Mouse (Mus musculus): ENCODE results near the gene Gm6583. TPM values are rescaled to one million over a fixed set of nuclear protein-coding genes. Genes with fewer than 3 reads are reported as not detected.

The Gm6583 gene
- polyA plus RNA-seq, 1 experiment from 2014 or later = 0.06 TPM

DNA sequence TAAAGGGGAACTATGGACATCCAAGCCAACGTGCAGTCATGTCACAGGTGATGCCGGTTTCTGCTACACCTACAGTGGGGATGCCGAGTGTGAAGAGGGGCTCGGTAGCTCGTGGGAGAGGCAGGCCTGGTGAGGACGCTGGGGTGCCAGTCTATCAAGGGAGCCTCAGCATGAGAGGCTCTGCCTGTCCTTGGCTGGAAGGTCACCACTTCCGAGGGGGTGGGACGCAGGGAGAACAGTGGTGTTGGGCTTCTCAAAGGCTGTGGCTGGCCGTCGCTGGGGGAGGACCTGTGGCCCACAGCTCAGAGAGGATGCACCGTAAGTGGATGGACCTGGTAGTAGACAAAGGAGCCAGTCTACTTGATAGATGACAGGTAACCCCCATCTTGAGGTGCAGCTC lies 25.3 kb upstream of the Gm6583 start:
- Histone ChIP-seq H3K79me2 (ENCODE audit: inconsistent target) (no peaks in the 10 kb centered on the region), H3K4me3 (ENCODE audit: inconsistent target) (no peak overlapping the region), H3K27ac (no peak overlapping the region), H3K36me3 (ENCODE audit: inconsistent target) (peaks cover 18% of the 10 kb centered on the region; the same call in 1 of the 2 replicates)
- 87% methylated on average over 11 of the region's 11 CpGs for WGBS (ENCODE audit: missing documents)

DNA sequence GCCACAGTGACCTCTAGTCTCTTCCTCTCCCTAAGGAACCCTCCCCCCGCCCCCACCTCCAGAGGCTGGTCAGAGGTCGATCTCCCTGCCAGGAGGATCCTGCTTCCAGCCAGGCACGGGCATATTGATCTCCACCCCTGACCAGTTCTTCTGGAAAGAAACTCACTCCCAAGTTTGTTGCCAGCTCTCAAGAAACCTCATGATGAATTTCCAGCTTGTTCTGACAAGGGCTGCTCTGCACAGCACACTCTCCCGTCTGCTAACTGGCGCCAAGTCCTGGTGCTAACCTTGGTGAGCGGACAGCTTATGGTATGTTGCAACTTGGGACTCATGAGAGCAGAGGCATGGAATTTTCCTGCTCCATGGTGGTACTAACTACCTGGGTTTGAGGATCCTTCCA lies 22.9 kb upstream of the Gm6583 start:
- 98% methylated on average over 6 of the region's 6 CpGs for WGBS (ENCODE audit: missing documents)
- no peaks in the 10 kb centered on the region for H3K79me2 ChIP-seq (ENCODE audit: inconsistent target)
- H3K27ac ChIP-seq = no peak overlapping the region
- H3K4me3 ChIP-seq (ENCODE audit: inconsistent target) = no peak overlapping the region
- H3K36me3 ChIP-seq (ENCODE audit: inconsistent target) = peaks cover 40% of the 10 kb centered on the region; the same call in 1 of the 2 replicates

GRCm38 (mm10) chr5:112377380-112377779 lies 21.5 kb upstream of the Gm6583 start:
- Histone ChIP-seq H3K4me3 (ENCODE audit: inconsistent target) (no peak overlapping the region), H3K36me3 (ENCODE audit: inconsistent target) (peaks cover 54% of the 10 kb centered on the region; the same call in 1 of the 2 replicates), H3K27ac (no peak overlapping the region), H3K79me2 (ENCODE audit: inconsistent target) (no peaks in the 10 kb centered on the region)
- 100% methylated on average over 1 of the region's 1 CpGs for WGBS (ENCODE audit: missing documents)

GRCm38 (mm10) chr5:112376111-112376510 lies 20.3 kb upstream of the Gm6583 start:
- no peak overlapping the region for H3K27ac ChIP-seq
- WGBS (ENCODE audit: missing documents) = 88% methylated on average over 4 of the region's 4 CpGs
- no peaks in the 10 kb centered on the region for H3K79me2 ChIP-seq (ENCODE audit: inconsistent target)
- no peak overlapping the region for H3K4me3 ChIP-seq (ENCODE audit: inconsistent target)
- peaks cover 66% of the 10 kb centered on the region; the same call in 1 of the 2 replicates for H3K36me3 ChIP-seq (ENCODE audit: inconsistent target)

GRCm38 (mm10) chr5:112371933-112372332 lies 16.1 kb upstream of the Gm6583 start:
- Histone ChIP-seq H3K79me2 (ENCODE audit: inconsistent target) (no peaks in the 10 kb centered on the region), H3K36me3 (ENCODE audit: inconsistent target) (peaks cover 88% of the 10 kb centered on the region; the same call in 1 of the 2 replicates), H3K4me3 (ENCODE audit: inconsistent target) (no peak overlapping the region), H3K27ac (no peak overlapping the region)
- WGBS (ENCODE audit: missing documents) = 97% methylated on average over 7 of the region's 7 CpGs

- Histone ChIP-seq H3K36me3 (ENCODE audit: inconsistent target) (peaks cover 88% of the 10 kb centered on the region), H3K4me3 (ENCODE audit: inconsistent target) (no peak overlapping the region)
- WGBS (ENCODE audit: missing documents) = 98% methylated on average over 12 of the region's 12 CpGs
Measured at GRCm38 (mm10) chr5:112370236-112370813, 14.5 kb upstream of the Gm6583 start.

GRCm38 (mm10) chr5:112369326-112369725 lies 13.5 kb upstream of the Gm6583 start:
- Histone ChIP-seq H3K79me2 (ENCODE audit: inconsistent target) (no peaks in the 10 kb centered on the region), H3K4me3 (ENCODE audit: inconsistent target) (no peak overlapping the region), H3K27ac (no peak overlapping the region), H3K36me3 (ENCODE audit: inconsistent target) (peaks cover 88% of the 10 kb centered on the region)
- WGBS (ENCODE audit: missing documents) = 85% methylated on average over 13 of the region's 13 CpGs

More at GRCm38 (mm10) chr5:112370236-112370813, 14.5 kb upstream of the Gm6583 start:
- Histone ChIP-seq H3K79me2 (ENCODE audit: inconsistent target) (no peaks in the 10 kb centered on the region), H3K27ac (no peak overlapping the region)

DNA sequence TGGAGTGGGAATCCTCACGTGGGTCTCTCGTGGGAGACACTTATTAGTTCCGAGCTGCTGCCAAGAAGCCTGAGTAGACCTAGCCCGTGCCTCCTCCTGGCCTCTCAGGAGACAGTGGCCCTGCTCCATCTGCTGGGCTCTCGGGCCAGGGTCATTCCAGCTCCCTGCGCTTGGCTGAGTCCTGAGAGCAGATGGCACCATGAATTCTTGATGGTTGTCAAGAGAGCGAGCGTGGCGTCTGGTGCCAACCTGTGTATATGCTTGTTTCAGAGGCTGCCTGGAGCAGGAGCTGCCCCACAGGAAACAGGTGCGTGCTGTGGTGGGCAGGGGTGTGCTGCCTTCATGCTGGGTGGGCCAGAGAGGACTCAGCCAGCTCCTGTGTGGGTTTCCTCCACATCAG lies 12.8 kb upstream of the Gm6583 start:
- H3K36me3 ChIP-seq (ENCODE audit: inconsistent target) = peaks cover 88% of the 10 kb centered on the region
- WGBS (ENCODE audit: missing documents) = 92% methylated on average over 10 of the region's 10 CpGs
- H3K27ac ChIP-seq = no peak overlapping the region

DNA sequence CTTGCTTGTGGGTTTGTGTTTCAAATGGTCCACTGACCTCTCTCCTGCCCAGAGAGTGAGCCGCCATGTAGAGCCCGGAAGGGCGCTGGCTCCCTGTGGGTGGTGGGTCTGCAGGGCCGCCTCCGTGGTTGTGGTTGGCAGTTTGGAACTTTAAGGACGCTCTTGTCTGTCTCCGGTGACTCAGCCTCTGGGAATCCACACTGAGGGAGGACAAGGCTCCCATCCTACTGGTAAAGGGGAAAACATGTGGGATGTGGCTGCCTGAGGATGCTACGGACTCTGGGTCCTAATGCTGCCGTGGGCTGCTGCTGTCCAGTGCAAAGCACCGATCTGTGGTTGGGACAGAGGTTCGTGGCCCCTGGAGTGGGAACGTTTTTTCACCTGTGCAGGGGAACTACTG lies 12.1 kb upstream of the Gm6583 start:
- Histone ChIP-seq H3K36me3 (ENCODE audit: inconsistent target) (peaks cover 88% of the 10 kb centered on the region), H3K27ac (no peak overlapping the region), H3K4me3 (ENCODE audit: inconsistent target) (no peak overlapping the region), H3K79me2 (ENCODE audit: inconsistent target) (no peaks in the 10 kb centered on the region)
- WGBS (ENCODE audit: missing documents) = 79% methylated on average over 12 of the region's 12 CpGs

More for the DNA sequence above, 12.8 kb upstream of the Gm6583 start:
- Histone ChIP-seq H3K79me2 (ENCODE audit: inconsistent target) (no peaks in the 10 kb centered on the region), H3K4me3 (ENCODE audit: inconsistent target) (no peak overlapping the region)

DNA sequence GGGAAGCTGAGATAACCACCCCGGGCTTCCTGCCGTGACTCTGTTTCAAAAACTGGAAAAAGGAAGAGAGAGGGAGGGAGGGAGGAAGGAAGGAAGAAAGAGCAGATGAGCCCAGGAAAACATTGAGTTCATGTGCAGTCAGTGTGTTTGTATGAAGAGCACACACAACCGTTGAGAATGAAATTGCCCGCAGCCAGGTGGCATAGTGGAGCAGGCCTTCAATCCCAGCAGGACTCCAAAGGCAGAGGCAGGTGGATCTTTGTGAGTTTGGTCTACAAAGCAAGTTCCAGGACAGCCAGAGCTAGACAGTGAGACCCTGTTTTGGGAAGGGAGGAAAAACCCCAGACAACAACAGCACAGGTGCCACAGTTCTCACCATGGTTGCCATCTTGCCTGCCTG lies 11.5 kb upstream of the Gm6583 start:
- Histone ChIP-seq H3K36me3 (ENCODE audit: inconsistent target) (peaks cover 85% of the 10 kb centered on the region), H3K27ac (no peak overlapping the region), H3K4me3 (ENCODE audit: inconsistent target) (no peak overlapping the region), H3K79me2 (ENCODE audit: inconsistent target) (no peaks in the 10 kb centered on the region)
- WGBS (ENCODE audit: missing documents) = 89% methylated on average over 4 of the region's 4 CpGs

DNA sequence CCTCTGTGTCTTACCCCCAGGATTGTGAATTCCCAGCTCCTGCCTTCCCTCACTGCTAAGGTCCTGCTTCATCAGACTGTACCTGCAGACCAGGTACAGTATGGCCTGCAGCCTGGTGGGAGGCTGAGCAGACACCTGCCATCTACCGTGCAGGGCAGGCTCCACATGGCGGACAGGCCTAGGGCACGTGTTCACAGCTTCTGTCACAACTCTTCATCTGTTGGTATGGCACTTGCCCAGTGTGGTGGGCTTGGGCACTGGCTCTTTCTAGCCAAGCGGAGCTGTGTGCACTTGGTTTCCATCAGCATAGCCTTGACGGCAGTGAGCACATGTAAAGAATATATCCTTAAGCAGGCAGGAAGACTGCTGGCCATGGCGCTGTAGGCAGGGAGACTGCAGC lies 11.0 kb upstream of the Gm6583 start:
- Histone ChIP-seq H3K4me3 (ENCODE audit: inconsistent target) (no peak overlapping the region), H3K36me3 (ENCODE audit: inconsistent target) (peaks cover 85% of the 10 kb centered on the region), H3K79me2 (ENCODE audit: inconsistent target) (no peaks in the 10 kb centered on the region), H3K27ac (no peak overlapping the region)
- 94% methylated on average over 6 of the region's 6 CpGs for WGBS (ENCODE audit: missing documents)

- Histone ChIP-seq H3K79me2 (ENCODE audit: inconsistent target) (no peaks in the 10 kb centered on the region), H3K4me3 (ENCODE audit: inconsistent target) (no peak overlapping the region), H3K27ac (no peak overlapping the region), H3K36me3 (ENCODE audit: inconsistent target) (peaks cover 63% of the 10 kb centered on the region)
- 93% methylated on average over 10 of the region's 10 CpGs for WGBS (ENCODE audit: missing documents)
Measured at GRCm38 (mm10) chr5:112364184-112364797, 8.5 kb upstream of the Gm6583 start.

GRCm38 (mm10) chr5:112360077-112360476 lies 4.2 kb upstream of the Gm6583 start:
- WGBS (ENCODE audit: missing documents) = 100% methylated on average over 3 of the region's 3 CpGs
- Histone ChIP-seq H3K79me2 (ENCODE audit: inconsistent target) (no peaks in the 10 kb centered on the region), H3K36me3 (ENCODE audit: inconsistent target) (peaks cover 43% of the 10 kb centered on the region), H3K4me3 (ENCODE audit: inconsistent target) (no peak overlapping the region), H3K27ac (no peak overlapping the region)

DNA sequence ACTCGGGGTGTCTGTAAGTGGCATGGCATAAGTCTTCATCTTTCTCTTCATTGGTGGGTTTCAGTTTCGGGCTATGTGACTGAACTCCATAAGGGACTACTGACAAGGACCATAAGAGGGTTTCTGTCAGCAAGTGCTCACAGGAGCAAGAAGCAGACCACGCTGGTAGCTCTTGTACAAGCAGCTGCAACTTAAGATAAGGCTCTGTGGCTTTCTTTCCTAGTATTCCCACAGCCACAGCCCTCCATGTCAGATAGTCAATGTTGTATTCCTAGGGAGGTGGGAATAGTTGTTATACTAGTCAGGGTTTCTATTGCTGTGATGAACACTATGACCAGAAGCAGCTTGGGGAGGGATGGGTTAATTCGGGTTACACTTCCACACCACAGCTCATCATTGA lies 3.7 kb upstream of the Gm6583 start:
- Histone ChIP-seq H3K79me2 (ENCODE audit: inconsistent target) (no peaks in the 10 kb centered on the region), H3K36me3 (ENCODE audit: inconsistent target) (peaks cover 40% of the 10 kb centered on the region), H3K4me3 (ENCODE audit: inconsistent target) (no peak overlapping the region), H3K27ac (no peak overlapping the region)
- 87% methylated on average over 4 of the region's 4 CpGs for WGBS (ENCODE audit: missing documents)

GRCm38 (mm10) chr5:112356322-112356721 lies 489 bp upstream of the Gm6583 start:
- H3K36me3 ChIP-seq (ENCODE audit: inconsistent target) = peaks cover 37% of the 10 kb centered on the region
- H3K27ac ChIP-seq = no peak overlapping the region
- no peaks in the 10 kb centered on the region for H3K79me2 ChIP-seq (ENCODE audit: inconsistent target)
- 91% methylated on average over 9 of the region's 9 CpGs for WGBS (ENCODE audit: missing documents)
- no peak overlapping the region for H3K4me3 ChIP-seq (ENCODE audit: inconsistent target)

Measured in macrophage (primary cell).